Mouse (Mus musculus): ENCODE measurements at regions not wholly inside any gene's neighbourhood (a gene's known extent, or its start where the extent isn't known, plus 50 kb on each side); places are given as distances from the start of the nearest gene placed in this dataset.

GRCm38 (mm10) chr7:34506816-34507215 lies 113.7 kb upstream of the Lsm14a start:
- DNase-seq (ENCODE audit: low spot score in 2 of 2), result no peak

DNA sequence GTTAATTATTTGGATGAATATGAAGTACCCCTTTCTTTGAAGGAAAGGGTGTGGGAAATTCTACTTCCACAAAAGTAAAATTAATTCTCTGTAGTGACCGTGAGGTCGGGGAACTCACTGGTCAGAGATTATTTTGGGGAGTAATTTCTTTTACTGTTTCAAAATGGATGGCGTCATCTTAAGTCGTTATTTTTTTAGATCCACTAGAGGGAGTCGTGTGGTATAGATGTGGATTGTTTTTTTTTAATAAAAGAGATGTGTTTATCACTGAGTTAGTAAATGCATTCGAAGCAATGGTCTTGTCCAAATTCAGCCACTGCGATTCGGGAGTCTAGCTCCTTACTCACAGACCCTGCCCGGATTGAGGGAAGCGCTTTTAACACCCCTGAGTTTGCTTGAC lies 100.8 kb upstream of the Lsm14a start:
- DNase-seq (ENCODE audit: low spot score in 2 of 2), result no peak

- no peak for DNase-seq (ENCODE audit: low spot score in 2 of 2)
Measured at GRCm38 (mm10) chr7:34484908-34485598, 91.9 kb upstream of the Lsm14a start.

DNA sequence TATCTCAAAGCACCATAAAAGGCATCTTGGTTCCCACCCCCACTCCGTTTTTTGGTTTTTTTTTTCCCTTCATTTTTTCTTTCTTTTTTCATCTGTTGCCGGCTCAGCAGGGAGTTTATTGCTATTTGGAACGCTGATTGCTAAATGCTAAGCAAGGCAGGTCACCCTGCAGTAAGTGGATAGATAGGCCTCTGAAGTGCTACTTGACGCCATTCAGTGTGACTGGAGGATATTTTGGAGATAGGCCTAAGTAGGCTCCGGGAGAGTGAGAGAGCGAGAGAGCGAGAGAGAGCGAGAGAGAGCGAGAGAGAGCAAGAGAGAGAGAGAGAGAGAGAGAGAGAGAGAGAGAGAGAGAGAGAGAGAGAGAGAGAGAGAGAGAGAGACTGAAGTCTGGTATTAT lies 90.3 kb upstream of the Lsm14a start:
- no peak for DNase-seq (ENCODE audit: low spot score in 2 of 2)

DNA sequence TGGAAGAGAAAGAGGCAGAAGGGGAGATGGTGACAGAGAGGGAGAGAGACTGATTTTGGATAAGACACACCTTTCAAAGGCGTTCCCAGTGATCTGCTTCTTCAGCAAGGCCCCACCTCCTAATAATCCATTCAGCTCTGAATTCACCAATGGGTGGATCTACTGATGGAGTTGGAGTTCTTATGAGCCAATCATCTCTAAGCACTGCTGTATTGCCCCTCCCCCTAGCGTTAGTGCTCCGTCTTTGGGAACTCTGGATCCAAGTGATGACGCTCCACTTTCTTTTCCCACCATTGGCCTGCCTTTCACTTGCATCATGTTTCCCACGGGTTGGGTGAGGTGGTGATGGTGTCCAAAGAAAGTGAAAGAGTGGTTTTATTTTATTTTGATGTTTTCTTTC lies 87.7 kb upstream of the Lsm14a start:
- no peak for DNase-seq (ENCODE audit: low spot score in 2 of 2)

DNA sequence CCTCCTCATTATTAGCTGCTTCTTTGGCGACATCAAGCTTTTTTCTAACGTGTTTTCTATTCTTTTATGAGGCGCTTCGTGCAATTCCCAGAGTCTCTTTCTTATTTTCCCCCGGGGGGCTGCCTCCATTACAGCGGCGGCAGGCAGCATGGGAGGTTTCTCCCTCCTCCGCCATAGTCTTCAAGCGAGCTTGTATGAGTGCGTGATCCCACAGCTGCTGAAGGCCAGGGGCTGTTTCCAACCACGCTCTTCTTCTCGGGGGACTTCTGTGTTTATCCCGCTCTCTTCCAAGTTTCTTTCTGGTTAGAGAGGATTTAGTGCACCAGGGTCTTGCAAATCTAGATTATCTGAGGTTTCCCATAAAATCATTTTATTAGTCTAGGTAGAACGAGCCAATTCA lies 77.9 kb upstream of the Lsm14a start:
- DNase-seq (ENCODE audit: low spot score in 2 of 2), result no peak

- peak in 1 of 2 experiments; percentile 7 for DNase-seq (ENCODE audit: low spot score in 2 of 2)
Measured at GRCm38 (mm10) chr7:34462069-34462468, 69.0 kb upstream of the Lsm14a start.

DNA sequence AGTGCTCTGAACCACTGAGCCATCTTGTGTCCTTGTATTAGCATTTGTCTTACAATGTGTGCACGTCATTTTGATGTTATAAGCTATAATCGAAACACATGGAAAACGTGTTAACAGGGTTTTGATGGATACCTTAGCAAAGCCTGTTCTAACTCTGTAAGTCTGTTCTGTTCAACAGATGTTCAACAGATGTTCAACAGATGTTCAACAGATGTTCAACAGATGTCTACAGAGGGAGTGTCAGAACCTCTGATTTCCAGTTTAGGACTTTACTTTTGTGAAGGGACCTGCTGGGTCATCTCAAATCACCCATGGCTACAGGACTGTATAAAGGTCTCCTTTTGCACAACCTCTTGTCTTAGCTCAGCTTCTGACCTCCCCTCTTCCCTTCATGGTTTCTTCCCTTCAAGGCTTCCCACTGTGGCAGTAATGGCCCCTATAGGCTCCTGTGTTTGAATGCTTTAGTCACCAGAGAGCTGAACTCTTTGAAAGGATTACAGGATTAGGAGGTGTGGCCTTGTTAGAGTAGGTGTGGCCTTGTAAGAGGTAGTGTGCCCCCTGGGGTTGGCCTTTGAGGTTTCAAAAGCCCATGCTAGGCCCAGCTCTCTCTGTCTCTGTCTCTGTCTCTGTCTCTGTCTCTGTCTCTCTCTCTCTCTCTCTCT lies 66.8 kb upstream of the Lsm14a start:
- no peak for DNase-seq (ENCODE audit: low spot score in 2 of 2)

DNA sequence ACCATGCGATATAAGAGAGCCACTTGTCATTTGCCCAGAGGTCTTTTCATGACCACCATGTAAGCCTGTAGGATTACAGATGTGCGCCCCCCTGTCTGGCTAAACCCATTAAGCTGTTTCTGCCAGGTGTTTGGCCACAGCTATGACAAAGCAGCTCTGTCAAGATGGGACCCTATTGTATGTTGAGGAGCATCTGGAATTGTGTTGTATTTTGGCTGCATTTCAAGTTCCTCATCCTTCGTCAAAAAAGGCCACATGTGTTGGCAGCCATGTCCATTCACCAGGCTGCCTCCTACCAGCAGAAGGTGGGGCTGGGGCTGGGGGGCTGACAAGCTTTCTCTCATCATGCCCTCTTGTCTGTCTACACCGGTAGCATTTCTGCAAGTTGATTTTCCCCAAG lies 65.7 kb upstream of the Lsm14a start:
- DNase-seq (ENCODE audit: low spot score in 2 of 2), result no peak

GRCm38 (mm10) chr7:34448364-34448763 lies 55.2 kb upstream of the Lsm14a start:
- DNase-seq (ENCODE audit: low spot score in 2 of 2), result no peak

GRCm38 (mm10) chr7:34444263-34444662 lies 51.1 kb upstream of the Lsm14a start:
- DNase-seq (ENCODE audit: low spot score in 2 of 2), result no peak
